Mouse (Mus musculus): ENCODE data around the gene Scgb3a1.

Gene Scgb3a1

GRCm38 (mm10) chr11:49713336-49714334 lies 50.2 kb downstream of the Scgb3a1 start:
- in situ Hi-C loops (cut with MboI, MseI), result loop anchor here (25.0 kb wide), 1 partner anchor 901 kb away; the partner anchor contains the start of genes Rack1 and Trim41

Data from T-helper 2 cell (primary cell).